Mouse (Mus musculus) midbrain, embryonic 11.5 days (tissue): ENCODE data around the gene Ruvbl1. TPM values are rescaled to one million over a fixed set of nuclear protein-coding genes. Genes with fewer than 3 reads are reported as not detected.

Source experiments
- ATAC-seq: fragments of 200-750 bp; cut with Nextera tagmentation; 2 replicates; pipeline ENCODE4 v1.8.0; 2017; ENCODE audit warnings: moderate TSS enrichment, moderate library complexity; ENCODE audit not compliant: low FRiP score
- DNase-seq: peaks from one replicate; pipeline ENCODE4 v3.0.0; 2015; ENCODE audit warnings: low spot score; ENCODE audit errors: missing footprints
- H3K27ac ChIP-seq: fragments of 300-500 bp; sonication (generic); 2 replicates; pipeline ENCODE4 v1.5.1; 2014; ENCODE audit warnings: low read depth, low read length
- H3K27me3 ChIP-seq: fragments of 300-500 bp; sonication (generic); 2 replicates; pipeline ENCODE4 v1.6.1; 2014; ENCODE audit warnings: mild to moderate bottlenecking, low read length, moderate library complexity, mixed read lengths; ENCODE audit not compliant: control insufficient read depth, insufficient read depth
- H3K36me3 ChIP-seq: fragments of 300-500 bp; sonication (generic); 2 replicates; pipeline ENCODE4 v1.6.1; 2014; ENCODE audit warnings: mild to moderate bottlenecking, low read length, moderate library complexity, mixed read lengths; ENCODE audit not compliant: control insufficient read depth, insufficient read depth
- H3K4me1 ChIP-seq: fragments of 300-500 bp; sonication (generic); 2 replicates; pipeline ENCODE4 v1.6.1; 2014; ENCODE audit warnings: low read length; ENCODE audit not compliant: control insufficient read depth, insufficient read depth
- H3K4me2 ChIP-seq: fragments of 300-500 bp; sonication (generic); 2 replicates; pipeline ENCODE4 v1.6.1; 2014; ENCODE audit warnings: mild to moderate bottlenecking, moderate library complexity
- H3K4me3 ChIP-seq: fragments of 300-500 bp; sonication (generic); 2 replicates; pipeline ENCODE4 v1.5.1; 2014; ENCODE audit warnings: low read depth, low read length
- H3K9ac ChIP-seq: fragments of 300-500 bp; sonication (generic); 2 replicates; pipeline ENCODE4 v1.6.1; 2014; ENCODE audit warnings: low read length
- H3K9me3 ChIP-seq: fragments of 300-500 bp; sonication (generic); 2 replicates; pipeline ENCODE4 v1.6.1; 2016; ENCODE audit warnings: low read length; ENCODE audit not compliant: control insufficient read depth
- WGBS: fragments of 180-500 bp; shearing (Covaris S2); extraction: QIAGEN DNeasy Blood & Tissue Kit; methylation state at CpG from one replicate; pipeline ENCODE4 v1.1.7; 2014; 5-methylcytosine and 5-hydroxymethylcytosine counted together
- polyA plus RNA-seq: library from polyadenylated mRNA; unstranded; fragments of >200 nt; fragmentation: Nextera tagmentation; extraction: Ambion mirVana; gene quantifications from 2 replicates; pipeline ENCODE4 v1.2.1, GENCODE M21; 2014

Gene Ruvbl1
- polyA plus RNA-seq, 1 experiment from 2014 or later: 164 TPM

DNA sequence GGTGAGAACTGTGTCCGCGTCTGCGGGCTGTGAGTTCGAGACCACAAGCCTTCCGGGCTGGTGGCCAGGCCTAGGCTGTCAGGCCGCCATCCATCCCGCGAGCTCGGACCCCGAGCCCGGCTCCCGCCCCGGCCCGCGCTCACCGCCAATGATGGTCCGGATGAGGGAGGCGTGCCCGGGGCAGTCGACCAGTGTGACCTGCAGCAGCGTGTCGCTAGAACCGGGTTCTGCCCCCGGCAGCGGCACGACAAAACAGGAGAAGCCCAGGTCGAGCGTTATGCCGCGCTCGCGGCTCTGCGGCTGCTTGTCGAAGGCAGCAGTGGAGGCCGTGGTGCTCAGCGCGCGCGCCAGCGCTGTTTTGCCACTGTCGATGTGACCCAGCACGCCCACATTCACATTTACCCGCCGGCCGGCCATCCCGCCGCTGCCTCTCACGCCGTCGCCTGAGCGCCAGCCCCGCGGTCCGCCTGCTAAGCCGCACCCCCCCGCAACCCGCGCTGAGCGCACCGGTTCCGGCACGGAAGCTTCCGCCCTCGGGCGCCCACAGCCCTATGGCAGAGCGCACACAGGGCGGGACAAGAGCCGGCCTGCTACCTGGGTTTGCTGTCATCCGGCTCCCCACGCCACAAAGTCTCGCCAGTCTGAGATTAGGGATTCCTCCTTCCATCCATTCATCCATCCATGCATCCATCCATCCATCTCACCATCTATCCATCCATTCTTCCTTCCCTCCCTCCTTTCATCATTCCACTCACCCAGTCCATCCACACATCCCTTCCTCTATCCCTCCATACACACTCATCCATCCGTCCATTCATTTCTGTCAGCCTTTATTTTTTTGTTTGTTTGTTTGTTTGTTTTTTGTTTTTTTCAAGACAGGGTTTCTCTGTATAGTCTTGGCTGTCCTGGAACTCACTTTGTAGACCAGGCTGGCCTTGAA is 18.9 kb upstream of the Ruvbl1 start, which contains the start of gene Eefsec:
Eefsec (minus strand) TSS at position 477 of the 940 bp plus-strand sequence.
- H3K4me1 ChIP-seq: peaks cover 9% of the 10 kb centered on the region; the same call in 1 of the 2 replicates
- DNase-seq: peak; percentile 97
- 2% methylated on average over 72 of the region's 72 CpGs for WGBS

GRCm38 (mm10) chr6:88447454-88447853 is 17.8 kb upstream of the Ruvbl1 start:
- Histone ChIP-seq H3K4me1 (peaks cover 9% of the 10 kb centered on the region; the same call in 1 of the 2 replicates), H3K27ac (no peak overlapping the region), H3K4me2 (no peak overlapping the region), H3K27me3 (no peaks in the 10 kb centered on the region), H3K9me3 (no peaks in the 10 kb centered on the region), H3K9ac (no peak overlapping the region), H3K4me3 (no peak overlapping the region), H3K36me3 (no peaks in the 10 kb centered on the region)
- 26% methylated on average over 4 of the region's 4 CpGs for WGBS
- ATAC-seq: peak; percentile 59; the same call in 1 of the 2 replicates
- DNase-seq: peak; percentile 85

More for the DNA sequence above, 18.9 kb upstream of the Ruvbl1 start, which contains the start of gene Eefsec:
- Histone ChIP-seq H3K4me2 (peak within 1 kb of the TSS; percentile 81), H3K27me3 (no peaks in the 10 kb centered on the region), H3K36me3 (no peaks in the 10 kb centered on the region), H3K9me3 (no peaks in the 10 kb centered on the region), H3K27ac (peak within 1 kb of the TSS; percentile 44; the same call in 1 of the 2 replicates), H3K4me3 (peak within 1 kb of the TSS; percentile 82), H3K9ac (peak within 1 kb of the TSS; percentile 92)
- peak; percentile 91 for ATAC-seq

DNA sequence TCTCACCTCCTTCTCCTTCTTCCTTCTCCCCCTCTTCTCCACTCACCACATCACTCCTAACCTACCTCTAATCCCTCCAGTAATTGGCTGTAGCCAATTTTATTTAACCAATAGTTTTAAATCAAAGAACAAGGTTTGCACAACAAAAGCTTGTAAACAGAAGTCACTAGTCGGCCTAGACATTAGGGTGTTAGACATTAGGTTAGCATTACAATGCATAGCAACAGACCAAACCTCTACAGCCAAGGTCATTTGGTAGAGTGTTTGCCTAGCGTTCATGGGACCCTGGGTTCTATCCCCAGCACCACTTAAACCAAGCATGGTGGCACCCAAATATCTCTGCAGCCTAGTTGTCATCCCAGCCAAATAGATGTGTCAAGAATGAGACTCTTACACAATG is 10.7 kb upstream of the Ruvbl1 start:
- no peak overlapping the region for H3K27ac ChIP-seq
- no peaks in the 10 kb centered on the region for H3K36me3 ChIP-seq
- H3K4me3 ChIP-seq: no peak overlapping the region
- H3K27me3 ChIP-seq: no peaks in the 10 kb centered on the region
- 69% methylated on average over 2 of the region's 2 CpGs for WGBS
- H3K4me1 ChIP-seq: no peaks in the 10 kb centered on the region
- H3K9ac ChIP-seq: no peak overlapping the region
- no peak overlapping the region for H3K4me2 ChIP-seq
- DNase-seq: no peak
- no peak for ATAC-seq
- H3K9me3 ChIP-seq: no peaks in the 10 kb centered on the region

DNA sequence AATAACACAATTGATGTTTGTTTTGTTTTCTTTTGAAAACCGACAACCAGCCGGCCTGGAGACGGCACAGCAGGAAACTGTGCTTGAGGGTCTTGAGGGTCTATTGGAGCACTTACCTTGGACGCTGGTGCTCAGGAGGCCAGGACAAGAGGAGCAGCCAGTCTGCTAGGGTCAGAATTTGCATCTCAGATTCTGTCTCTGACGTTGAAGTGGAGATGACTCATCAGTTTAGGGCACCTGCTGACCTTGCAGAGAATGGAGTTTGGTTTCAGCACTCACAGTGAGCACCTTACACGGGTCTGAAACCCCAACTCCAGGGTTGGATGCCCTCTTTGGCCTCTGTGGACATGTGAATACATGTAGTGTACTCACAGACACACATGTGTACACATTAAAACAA is 4.7 kb downstream of the Ruvbl1 start:
- H3K4me1 ChIP-seq: peaks cover 9% of the 10 kb centered on the region
- no peaks in the 10 kb centered on the region for H3K9me3 ChIP-seq
- H3K9ac ChIP-seq: no peak overlapping the region
- H3K4me2 ChIP-seq: no peak overlapping the region
- DNase-seq: no peak
- peaks cover 8% of the 10 kb centered on the region; the same call in 1 of the 2 replicates for H3K36me3 ChIP-seq
- 79% methylated on average over 6 of the region's 6 CpGs for WGBS
- no peak for ATAC-seq
- no peak overlapping the region for H3K4me3 ChIP-seq
- H3K27me3 ChIP-seq: no peaks in the 10 kb centered on the region
- H3K27ac ChIP-seq: no peak overlapping the region

DNA sequence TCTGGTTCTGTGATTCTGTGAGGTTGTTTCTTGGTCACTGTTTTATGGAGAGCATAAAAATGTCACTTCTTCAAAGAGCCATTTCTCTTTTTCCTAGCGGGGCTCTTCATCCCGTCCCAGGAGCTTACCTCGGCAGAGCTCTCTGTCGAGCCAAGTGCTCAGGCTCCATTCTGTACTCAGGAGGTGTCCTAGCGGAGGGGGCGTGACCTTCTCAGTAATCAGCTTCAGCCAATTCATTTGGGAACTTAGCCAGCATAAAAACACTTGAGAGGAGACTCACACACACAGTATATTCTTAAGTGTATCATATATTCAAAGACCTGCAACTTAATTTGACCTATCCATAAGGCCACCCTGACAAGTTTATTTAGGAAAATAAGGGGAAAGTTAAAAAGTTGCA is 15.2 kb downstream of the Ruvbl1 start:
- H3K9ac ChIP-seq: no peak overlapping the region
- no peaks in the 10 kb centered on the region for H3K9me3 ChIP-seq
- no peak overlapping the region for H3K4me3 ChIP-seq
- no peak for DNase-seq
- H3K4me1 ChIP-seq: no peaks in the 10 kb centered on the region
- no peaks in the 10 kb centered on the region for H3K27me3 ChIP-seq
- no peak for ATAC-seq
- H3K4me2 ChIP-seq: no peak overlapping the region
- 70% methylated on average over 6 of the region's 6 CpGs for WGBS
- H3K36me3 ChIP-seq: peaks cover 19% of the 10 kb centered on the region
- no peak overlapping the region for H3K27ac ChIP-seq

- no peak overlapping the region for H3K27ac ChIP-seq
- H3K9ac ChIP-seq: no peak overlapping the region
- no peaks in the 10 kb centered on the region for H3K27me3 ChIP-seq
- H3K4me2 ChIP-seq: no peak overlapping the region
- no peak for ATAC-seq
- H3K9me3 ChIP-seq: no peaks in the 10 kb centered on the region
- no peaks in the 10 kb centered on the region for H3K4me1 ChIP-seq
- H3K4me3 ChIP-seq: no peak overlapping the region
- DNase-seq: no peak
- WGBS: 87% methylated on average over 7 of the region's 7 CpGs
- H3K36me3 ChIP-seq: peaks cover 19% of the 10 kb centered on the region
These were observed 17.9 kb downstream of the Ruvbl1 start for GRCm38 (mm10) chr6:88483111-88483510.

DNA sequence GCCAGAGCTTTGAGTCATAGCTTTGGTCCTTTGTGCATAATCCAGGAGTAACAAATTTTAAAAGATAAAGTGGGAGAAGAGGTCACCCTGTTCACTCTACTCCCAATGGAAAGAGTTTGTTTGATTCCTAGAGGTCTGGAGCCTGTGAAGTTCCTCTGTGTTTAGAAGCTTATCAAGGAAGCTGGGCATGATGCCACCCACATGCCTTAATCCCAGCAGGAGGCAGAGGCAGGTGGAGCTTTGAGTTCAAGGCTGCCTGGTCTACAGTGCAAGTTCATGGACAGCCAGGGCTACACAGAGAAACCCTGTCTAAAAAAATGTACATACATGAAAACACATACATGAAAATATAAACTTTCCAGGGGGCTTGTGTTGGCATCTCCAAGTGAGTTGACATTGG is 18.7 kb downstream of the Ruvbl1 start:
- H3K9ac ChIP-seq: no peak overlapping the region

DNA sequence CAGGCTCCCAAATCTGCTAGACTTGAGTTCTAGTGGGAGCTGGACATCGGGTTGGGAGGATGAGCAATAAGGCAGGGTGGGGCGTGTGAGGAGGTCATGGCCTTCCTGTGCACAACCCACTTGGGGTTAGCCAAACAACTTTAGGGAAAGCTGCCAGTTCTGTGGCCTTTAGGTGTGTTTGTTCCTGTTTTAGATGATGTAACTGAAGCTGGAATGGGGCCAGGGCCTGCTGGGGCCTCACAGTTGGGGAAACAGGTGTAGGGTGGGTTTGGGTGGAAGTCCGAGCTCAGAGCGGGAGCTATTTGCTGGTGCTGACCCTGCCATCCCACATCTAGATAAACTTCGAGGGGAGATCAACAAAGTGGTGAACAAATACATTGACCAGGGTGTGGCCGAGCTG is 20.2 kb downstream of the Ruvbl1 start:
- WGBS: 91% methylated on average over 6 of the region's 6 CpGs
- peaks cover 11% of the 10 kb centered on the region for H3K36me3 ChIP-seq
- no peak for DNase-seq

More for the DNA sequence above, 18.7 kb downstream of the Ruvbl1 start:
- Histone ChIP-seq H3K27me3 (no peaks in the 10 kb centered on the region), H3K4me2 (no peak overlapping the region), H3K27ac (no peak overlapping the region), H3K4me1 (no peaks in the 10 kb centered on the region), H3K4me3 (no peak overlapping the region), H3K9me3 (no peaks in the 10 kb centered on the region), H3K36me3 (peaks cover 19% of the 10 kb centered on the region)
- ATAC-seq (no peak), DNase-seq (no peak)

GRCm38 (mm10) chr6:88486893-88487292 is 21.7 kb downstream of the Ruvbl1 start:
- H3K4me3 ChIP-seq: no peak overlapping the region
- no peaks in the 10 kb centered on the region for H3K27me3 ChIP-seq
- no peaks in the 10 kb centered on the region for H3K4me1 ChIP-seq
- DNase-seq (no peak), ATAC-seq (no peak)
- H3K9ac ChIP-seq: no peak overlapping the region
- peaks cover 11% of the 10 kb centered on the region for H3K36me3 ChIP-seq
- no peak overlapping the region for H3K27ac ChIP-seq
- H3K9me3 ChIP-seq: no peaks in the 10 kb centered on the region
- 87% methylated on average over 8 of the region's 8 CpGs for WGBS
- no peak overlapping the region for H3K4me2 ChIP-seq

More for the DNA sequence above, 20.2 kb downstream of the Ruvbl1 start:
- Histone ChIP-seq H3K27ac (no peak overlapping the region), H3K4me2 (no peak overlapping the region), H3K4me1 (no peaks in the 10 kb centered on the region), H3K4me3 (no peak overlapping the region), H3K9me3 (no peaks in the 10 kb centered on the region), H3K9ac (no peak overlapping the region), H3K27me3 (no peaks in the 10 kb centered on the region)
- ATAC-seq: no peak
